Mouse (Mus musculus): ENCODE data around the gene Gse1. TPM values are rescaled to one million over a fixed set of nuclear protein-coding genes. Genes with fewer than 3 reads are reported as not detected.

The Gse1 gene
- polyA plus RNA-seq, 1 experiment from 2014 or later: 25.3 TPM

DNA sequence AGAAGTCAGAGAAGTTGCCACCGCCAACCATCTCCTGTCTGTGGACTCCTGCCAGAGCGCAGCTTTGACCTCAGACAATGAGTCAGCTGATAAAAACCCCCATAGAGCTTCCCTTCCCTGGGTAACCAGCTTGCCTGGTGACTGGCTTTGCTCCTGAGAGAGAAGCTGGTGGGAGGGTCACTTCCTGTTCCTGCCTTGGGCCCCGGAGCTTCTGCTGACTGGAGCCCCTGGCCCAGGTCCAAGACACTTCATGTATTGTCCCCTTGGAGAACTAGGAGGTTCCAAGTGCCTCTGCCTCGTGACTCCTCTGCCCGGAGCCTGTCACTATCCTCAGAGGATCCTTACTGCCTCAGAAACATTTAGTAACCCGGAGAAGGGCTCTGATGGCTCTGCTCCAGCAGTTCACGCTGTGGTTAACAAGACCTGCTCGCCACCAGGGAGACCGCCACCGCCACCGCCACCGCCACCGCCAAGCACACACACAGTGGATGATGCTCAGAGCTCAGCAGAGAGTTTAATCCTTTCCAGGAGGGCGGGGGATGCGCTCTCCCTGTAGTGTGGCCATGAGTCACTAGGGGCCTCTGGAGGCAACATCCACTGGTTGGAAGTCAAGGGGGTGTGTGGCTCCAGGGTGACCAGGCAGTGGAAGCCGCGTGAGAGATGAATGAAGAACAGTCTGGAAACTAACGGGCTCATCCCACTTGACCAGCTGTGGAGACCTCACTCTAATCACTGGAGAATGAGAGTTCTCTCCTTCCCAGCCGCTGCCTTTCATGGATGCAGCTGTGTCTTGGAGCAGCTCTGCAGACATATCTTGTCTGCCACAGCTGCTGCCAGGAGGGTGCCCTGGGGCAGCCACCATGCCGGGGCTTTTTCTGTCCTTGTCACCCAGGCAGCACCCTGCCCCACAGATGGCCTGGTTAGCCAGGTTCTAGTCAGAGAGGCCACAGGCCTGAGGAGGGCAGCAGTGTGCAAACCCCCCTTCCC lies 335.9 kb downstream of the Gse1 start:
- Histone ChIP-seq H3K9me3 (ENCODE audit: control insufficient read depth, low read length) (no peaks in the 10 kb centered on the region), H3K4me1 (replicated peaks; ENCODE audit: control insufficient read depth, insufficient read depth, low read length) (peaks cover 42% of the 10 kb centered on the region), H3K4me3 (ENCODE audit: low read depth, low read length) (no peak overlapping the region), H3K27me3 (replicated peaks; ENCODE audit: control insufficient read depth, insufficient read depth, low read length) (no peaks in the 10 kb centered on the region), H3K9ac (ENCODE audit: low read depth, low read length) (no peak overlapping the region), H3K27ac (ENCODE audit: low read depth, low read length) (peak overlapping the region; percentile 60), H3K36me3 (ENCODE audit: control insufficient read depth, insufficient read depth, low read length) (peaks cover 35% of the 10 kb centered on the region), H3K4me2 (no peak overlapping the region; the same call in 1 of the 2 replicates)
- DNase-seq (ENCODE audit: low spot score) (no peak), ATAC-seq (replicated peaks; ENCODE audit: low FRiP score) (peak; percentile 19; the same call in 1 of the 2 replicates)
- 61% methylated on average over 20 of the region's 20 CpGs for WGBS

DNA sequence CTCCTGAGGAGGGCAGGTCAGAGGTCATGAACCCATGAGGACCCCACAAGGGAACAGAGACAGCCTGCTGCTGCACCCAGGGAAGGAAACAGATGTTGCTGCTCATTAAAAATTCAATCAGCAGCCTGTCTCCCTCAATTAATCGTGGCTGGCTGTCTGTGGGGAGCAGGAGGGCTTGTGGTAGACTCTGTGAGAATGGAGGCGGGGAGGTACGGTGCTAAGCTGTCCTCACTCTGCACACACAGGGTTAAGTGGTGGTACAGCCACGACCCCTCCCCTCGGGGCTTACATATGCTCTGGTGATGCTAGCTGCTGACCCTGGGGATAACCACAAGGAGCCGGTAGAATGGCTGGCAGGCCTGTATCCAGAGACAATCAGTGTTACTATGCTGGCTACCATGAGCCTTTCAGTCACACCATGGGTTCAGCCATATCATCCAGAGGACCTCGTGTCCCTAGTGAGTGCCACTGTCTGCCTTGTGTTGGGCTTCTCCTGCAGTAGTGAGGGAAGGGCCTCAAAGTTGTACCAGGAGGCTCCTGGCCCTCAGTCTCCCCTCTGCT lies 337.0 kb downstream of the Gse1 start:
- Histone ChIP-seq H3K27me3 (replicated peaks; ENCODE audit: control insufficient read depth, insufficient read depth, low read length) (no peaks in the 10 kb centered on the region), H3K9ac (ENCODE audit: low read depth, low read length) (no peak overlapping the region), H3K4me2 (no peak overlapping the region), H3K4me3 (ENCODE audit: low read depth, low read length) (no peak overlapping the region), H3K9me3 (ENCODE audit: control insufficient read depth, low read length) (no peaks in the 10 kb centered on the region), H3K36me3 (ENCODE audit: control insufficient read depth, insufficient read depth, low read length) (peaks cover 36% of the 10 kb centered on the region), H3K27ac (ENCODE audit: low read depth, low read length) (peak overlapping the region; percentile 17; the same call in 1 of the 2 replicates), H3K4me1 (replicated peaks; ENCODE audit: control insufficient read depth, insufficient read depth, low read length) (peaks cover 39% of the 10 kb centered on the region)
- no peak for ATAC-seq (replicated peaks; ENCODE audit: low FRiP score)
- no peak for DNase-seq (ENCODE audit: low spot score)
- WGBS: 60% methylated on average over 7 of the region's 7 CpGs

- Histone ChIP-seq H3K27ac (ENCODE audit: low read depth, low read length) (no peak overlapping the region), H3K36me3 (ENCODE audit: control insufficient read depth, insufficient read depth, low read length) (peaks cover 49% of the 10 kb centered on the region), H3K4me1 (replicated peaks; ENCODE audit: control insufficient read depth, insufficient read depth, low read length) (peaks cover 36% of the 10 kb centered on the region), H3K4me2 (no peak overlapping the region), H3K27me3 (replicated peaks; ENCODE audit: control insufficient read depth, insufficient read depth, low read length) (no peaks in the 10 kb centered on the region), H3K9me3 (ENCODE audit: control insufficient read depth, low read length) (no peaks in the 10 kb centered on the region), H3K9ac (ENCODE audit: low read depth, low read length) (no peak overlapping the region), H3K4me3 (ENCODE audit: low read depth, low read length) (no peak overlapping the region)
- ATAC-seq (replicated peaks; ENCODE audit: low FRiP score): no peak
- no peak for DNase-seq (ENCODE audit: low spot score)
- 88% methylated on average over 8 of the region's 8 CpGs for WGBS
Observed at GRCm38 (mm10) chr8:120566681-120567080, 338.4 kb downstream of the Gse1 start.

GRCm38 (mm10) chr8:120567731-120568130 lies 339.5 kb downstream of the Gse1 start:
- no peak for ATAC-seq (replicated peaks; ENCODE audit: low FRiP score)
- peaks cover 59% of the 10 kb centered on the region for H3K36me3 ChIP-seq (ENCODE audit: control insufficient read depth, insufficient read depth, low read length)
- no peak for DNase-seq (ENCODE audit: low spot score)
- peaks cover 32% of the 10 kb centered on the region for H3K4me1 ChIP-seq (replicated peaks; ENCODE audit: control insufficient read depth, insufficient read depth, low read length)
- WGBS: 94% methylated on average over 17 of the region's 17 CpGs
- H3K27me3 ChIP-seq (replicated peaks; ENCODE audit: control insufficient read depth, insufficient read depth, low read length): no peaks in the 10 kb centered on the region
- no peak overlapping the region for H3K27ac ChIP-seq (ENCODE audit: low read depth, low read length)
- H3K4me3 ChIP-seq (ENCODE audit: low read depth, low read length): no peak overlapping the region
- H3K9ac ChIP-seq (ENCODE audit: low read depth, low read length): no peak overlapping the region
- H3K9me3 ChIP-seq (ENCODE audit: control insufficient read depth, low read length): no peaks in the 10 kb centered on the region
- no peak overlapping the region for H3K4me2 ChIP-seq

DNA sequence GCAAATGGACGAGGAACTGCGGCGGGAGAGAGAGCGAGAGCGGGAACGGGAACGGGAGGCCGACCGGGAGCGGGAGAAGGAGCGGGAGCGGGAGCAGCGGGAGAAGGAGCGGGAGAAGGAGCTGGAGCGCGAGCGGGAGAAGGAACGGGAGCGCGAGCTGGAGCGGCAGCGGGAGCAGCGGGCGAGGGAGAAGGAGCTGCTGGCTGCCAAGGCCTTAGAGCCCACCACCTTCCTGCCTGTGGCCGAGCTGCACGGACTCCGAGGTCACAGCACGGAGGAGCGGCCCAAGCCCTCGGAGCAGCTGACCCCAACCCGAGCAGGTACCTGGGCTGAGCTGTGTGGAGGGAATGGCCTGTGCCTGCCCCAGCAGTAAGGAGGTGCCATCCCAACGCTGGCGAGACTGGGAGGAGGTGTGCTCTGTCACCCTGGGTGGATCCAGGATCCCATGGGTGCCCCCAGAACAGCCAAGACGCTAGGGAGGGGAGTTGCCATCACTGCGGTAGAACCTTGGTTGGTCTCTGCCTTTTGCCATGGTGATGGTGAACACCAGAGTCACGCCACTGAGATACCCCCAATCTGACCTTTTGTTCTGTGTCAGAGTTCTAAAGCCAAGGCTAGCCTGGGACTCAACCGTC lies 340.0 kb downstream of the Gse1 start:
- no peak for ATAC-seq (replicated peaks; ENCODE audit: low FRiP score)
- DNase-seq (ENCODE audit: low spot score): no peak
- Histone ChIP-seq H3K27ac (ENCODE audit: low read depth, low read length) (no peak overlapping the region), H3K9me3 (ENCODE audit: control insufficient read depth, low read length) (no peaks in the 10 kb centered on the region), H3K9ac (ENCODE audit: low read depth, low read length) (no peak overlapping the region), H3K36me3 (ENCODE audit: control insufficient read depth, insufficient read depth, low read length) (peaks cover 59% of the 10 kb centered on the region), H3K27me3 (replicated peaks; ENCODE audit: control insufficient read depth, insufficient read depth, low read length) (no peaks in the 10 kb centered on the region), H3K4me3 (ENCODE audit: low read depth, low read length) (no peak overlapping the region), H3K4me2 (no peak overlapping the region), H3K4me1 (replicated peaks; ENCODE audit: control insufficient read depth, insufficient read depth, low read length) (peaks cover 26% of the 10 kb centered on the region)
- 97% methylated on average over 37 of the region's 37 CpGs for WGBS

DNA sequence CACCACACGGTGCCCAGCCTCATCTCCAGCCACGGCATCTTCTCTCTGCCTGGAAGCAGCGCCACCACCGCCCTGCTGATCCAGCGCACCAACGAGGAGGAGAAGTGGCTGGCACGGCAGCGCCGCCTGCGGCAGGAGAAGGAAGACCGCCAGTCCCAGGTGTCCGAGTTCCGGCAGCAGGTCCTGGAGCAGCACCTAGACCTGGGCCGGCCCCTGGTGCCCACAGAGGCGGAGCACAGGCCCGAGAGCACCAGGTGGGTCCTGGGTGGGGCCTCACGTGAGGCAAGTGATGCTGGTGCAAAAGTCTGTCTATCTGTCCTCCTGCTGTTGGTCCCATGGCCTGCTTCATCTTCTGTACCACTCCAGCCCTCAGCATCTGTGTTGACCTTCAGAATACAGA lies 340.9 kb downstream of the Gse1 start:
- H3K4me3 ChIP-seq (ENCODE audit: low read depth, low read length): no peak overlapping the region
- H3K9ac ChIP-seq (ENCODE audit: low read depth, low read length): no peak overlapping the region
- H3K27ac ChIP-seq (ENCODE audit: low read depth, low read length): no peak overlapping the region
- DNase-seq (ENCODE audit: low spot score) (no peak), ATAC-seq (replicated peaks; ENCODE audit: low FRiP score) (no peak)
- H3K27me3 ChIP-seq (replicated peaks; ENCODE audit: control insufficient read depth, insufficient read depth, low read length): no peaks in the 10 kb centered on the region
- no peaks in the 10 kb centered on the region for H3K9me3 ChIP-seq (ENCODE audit: control insufficient read depth, low read length)
- peaks cover 66% of the 10 kb centered on the region for H3K36me3 ChIP-seq (ENCODE audit: control insufficient read depth, insufficient read depth, low read length)
- no peak overlapping the region for H3K4me2 ChIP-seq
- WGBS: 92% methylated on average over 17 of the region's 17 CpGs
- H3K4me1 ChIP-seq (replicated peaks; ENCODE audit: control insufficient read depth, insufficient read depth, low read length): peaks cover 18% of the 10 kb centered on the region

DNA sequence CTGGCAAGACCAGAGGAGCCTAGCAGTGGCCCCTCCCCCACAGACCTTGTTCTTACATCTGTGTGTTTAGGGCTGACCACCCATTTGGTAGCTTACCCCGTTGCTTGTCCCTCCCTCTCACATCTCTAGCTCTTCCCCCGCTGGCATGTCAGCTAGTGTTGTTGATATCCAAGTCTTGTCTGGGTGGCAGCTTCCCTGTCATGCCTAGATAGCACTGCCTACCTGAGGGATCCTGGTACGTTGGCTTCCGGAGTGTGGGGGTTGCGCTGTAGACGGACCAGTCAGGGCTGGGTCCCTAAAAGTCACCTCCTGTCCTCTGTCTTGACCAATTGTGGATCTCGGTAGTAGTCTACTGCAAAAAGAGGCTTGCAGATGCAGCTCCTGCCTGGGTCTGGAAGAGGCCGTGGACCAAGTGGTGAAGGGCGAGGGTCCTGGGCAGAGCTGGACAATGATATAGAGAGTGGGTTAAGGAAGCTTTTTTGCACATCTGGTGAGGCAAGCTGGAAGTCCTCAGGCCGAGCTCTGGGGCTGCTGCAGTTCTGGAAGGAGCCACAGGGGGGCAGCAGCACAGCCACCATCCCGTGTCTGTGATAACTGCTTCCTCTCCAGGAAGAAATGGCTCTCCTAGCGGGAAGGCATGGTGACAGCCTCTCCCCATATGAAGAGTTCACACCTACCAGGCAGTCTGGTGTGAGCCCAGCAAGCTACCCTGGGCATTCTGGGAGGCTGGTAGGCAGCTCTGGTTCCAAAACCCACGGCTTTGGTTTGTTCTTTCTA lies 341.9 kb downstream of the Gse1 start:
- ATAC-seq (replicated peaks; ENCODE audit: low FRiP score) (no peak), DNase-seq (ENCODE audit: low spot score) (peak; percentile 81)
- WGBS: 61% methylated on average over 13 of the region's 13 CpGs
- H3K4me1 ChIP-seq (replicated peaks; ENCODE audit: control insufficient read depth, insufficient read depth, low read length): peaks cover 14% of the 10 kb centered on the region
- H3K4me2 ChIP-seq: no peak overlapping the region
- no peak overlapping the region for H3K9ac ChIP-seq (ENCODE audit: low read depth, low read length)
- no peak overlapping the region; the same call in 1 of the 2 replicates for H3K27ac ChIP-seq (ENCODE audit: low read depth, low read length)
- peaks cover 72% of the 10 kb centered on the region for H3K36me3 ChIP-seq (ENCODE audit: control insufficient read depth, insufficient read depth, low read length)
- H3K9me3 ChIP-seq (ENCODE audit: control insufficient read depth, low read length): no peaks in the 10 kb centered on the region
- H3K4me3 ChIP-seq (ENCODE audit: low read depth, low read length): no peak overlapping the region
- no peaks in the 10 kb centered on the region for H3K27me3 ChIP-seq (replicated peaks; ENCODE audit: control insufficient read depth, insufficient read depth, low read length)

DNA sequence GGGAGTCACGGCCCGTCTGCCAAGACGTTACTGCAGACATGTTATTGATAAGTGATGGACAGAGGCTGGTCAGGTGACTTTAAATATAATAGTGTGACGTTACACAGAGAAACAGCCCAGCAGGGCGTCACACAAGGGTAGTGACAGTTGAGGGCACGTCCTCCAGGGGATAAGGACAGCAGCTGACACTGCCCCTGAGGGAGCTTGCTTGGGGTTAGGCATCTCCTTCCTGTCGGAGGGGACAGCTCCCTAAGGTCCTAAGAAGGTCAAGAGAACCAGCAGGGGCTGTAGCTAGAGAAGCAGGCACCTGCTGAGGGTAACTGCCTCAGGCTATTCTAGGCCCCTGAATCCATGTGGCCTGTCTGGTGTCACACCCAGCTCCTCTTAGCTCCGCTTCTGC lies 343.3 kb downstream of the Gse1 start:
- ATAC-seq (replicated peaks; ENCODE audit: low FRiP score) (no peak), DNase-seq (ENCODE audit: low spot score) (no peak)
- Histone ChIP-seq H3K27me3 (replicated peaks; ENCODE audit: control insufficient read depth, insufficient read depth, low read length) (no peaks in the 10 kb centered on the region), H3K4me2 (no peak overlapping the region), H3K4me3 (ENCODE audit: low read depth, low read length) (no peak overlapping the region), H3K9me3 (ENCODE audit: control insufficient read depth, low read length) (no peaks in the 10 kb centered on the region), H3K27ac (ENCODE audit: low read depth, low read length) (no peak overlapping the region), H3K36me3 (ENCODE audit: control insufficient read depth, insufficient read depth, low read length) (peaks cover 80% of the 10 kb centered on the region), H3K4me1 (replicated peaks; ENCODE audit: control insufficient read depth, insufficient read depth, low read length) (peaks cover 16% of the 10 kb centered on the region), H3K9ac (ENCODE audit: low read depth, low read length) (no peak overlapping the region)
- 89% methylated on average over 8 of the region's 8 CpGs for WGBS

All from liver, embryonic 11.5 days (tissue).